Mouse (Mus musculus) spleen, postnatal 0 days (tissue): ENCODE data around the gene Blnk. TPM values are rescaled to one million over a fixed set of nuclear protein-coding genes. Genes with fewer than 3 reads are reported as not detected.

Source experiments
- polyA plus RNA-seq: library from polyadenylated mRNA; unstranded; fragments of >200 nt; fragmentation: Nextera tagmentation; extraction: Ambion mirVana; gene quantifications from 2 replicates; pipeline ENCODE4 v1.2.1, GENCODE M21; 2015

Gene Blnk
- 5.7 and 7.6 TPM in 2 replicates for polyA plus RNA-seq

DNA sequence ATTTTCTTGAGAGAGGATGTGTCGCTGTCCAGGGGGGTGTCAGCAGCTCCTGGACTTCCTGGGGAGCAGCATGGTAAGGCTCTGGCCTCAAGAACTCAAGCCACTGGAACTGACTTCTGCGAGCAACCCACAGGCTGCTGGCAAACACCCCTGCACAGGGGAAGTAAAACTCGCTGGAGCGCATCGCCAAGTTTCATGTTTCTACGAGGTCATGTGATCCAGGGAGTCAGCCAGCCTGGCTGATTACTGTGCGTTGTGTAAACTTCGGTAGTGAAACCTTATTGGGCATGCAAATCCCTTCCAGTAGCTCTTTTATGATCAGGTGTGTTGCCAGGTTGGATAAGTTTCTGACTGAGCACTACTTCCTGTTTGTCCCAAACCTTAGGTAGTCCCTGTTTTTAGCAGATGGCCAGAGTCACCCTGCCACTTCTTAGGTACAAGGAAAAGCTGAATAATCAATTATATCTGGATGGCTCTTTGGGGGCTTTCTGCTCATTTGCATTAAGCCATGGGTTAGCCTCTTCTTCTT is at the start of gene Blnk:
Gene Blnk (minus strand): TSS at position 479 of the 529 bp plus-strand sequence.

DNA sequence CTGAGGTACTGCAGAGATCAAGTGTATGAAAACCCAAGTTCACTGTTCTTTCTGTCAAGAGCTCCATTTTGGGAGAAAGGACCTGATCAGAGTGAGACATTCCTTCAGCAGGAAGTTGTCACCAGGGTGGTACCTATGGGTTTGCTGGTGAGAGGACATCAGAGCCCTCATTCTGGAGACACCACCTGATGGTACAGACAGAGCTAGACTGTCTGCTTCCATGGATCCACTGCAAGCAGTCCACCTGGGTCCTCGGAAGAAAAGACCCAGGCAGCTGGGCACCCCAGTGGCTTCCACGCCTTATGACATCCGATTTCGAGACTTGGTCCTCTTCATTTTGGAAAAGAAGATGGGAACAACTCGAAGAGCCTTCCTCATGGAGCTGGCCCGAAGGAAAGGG is 34.9 kb upstream of the Blnk start, which contains the start of gene Dntt:
Gene Dntt (plus strand): TSS at position 57 of the 400 bp plus-strand sequence.

DNA sequence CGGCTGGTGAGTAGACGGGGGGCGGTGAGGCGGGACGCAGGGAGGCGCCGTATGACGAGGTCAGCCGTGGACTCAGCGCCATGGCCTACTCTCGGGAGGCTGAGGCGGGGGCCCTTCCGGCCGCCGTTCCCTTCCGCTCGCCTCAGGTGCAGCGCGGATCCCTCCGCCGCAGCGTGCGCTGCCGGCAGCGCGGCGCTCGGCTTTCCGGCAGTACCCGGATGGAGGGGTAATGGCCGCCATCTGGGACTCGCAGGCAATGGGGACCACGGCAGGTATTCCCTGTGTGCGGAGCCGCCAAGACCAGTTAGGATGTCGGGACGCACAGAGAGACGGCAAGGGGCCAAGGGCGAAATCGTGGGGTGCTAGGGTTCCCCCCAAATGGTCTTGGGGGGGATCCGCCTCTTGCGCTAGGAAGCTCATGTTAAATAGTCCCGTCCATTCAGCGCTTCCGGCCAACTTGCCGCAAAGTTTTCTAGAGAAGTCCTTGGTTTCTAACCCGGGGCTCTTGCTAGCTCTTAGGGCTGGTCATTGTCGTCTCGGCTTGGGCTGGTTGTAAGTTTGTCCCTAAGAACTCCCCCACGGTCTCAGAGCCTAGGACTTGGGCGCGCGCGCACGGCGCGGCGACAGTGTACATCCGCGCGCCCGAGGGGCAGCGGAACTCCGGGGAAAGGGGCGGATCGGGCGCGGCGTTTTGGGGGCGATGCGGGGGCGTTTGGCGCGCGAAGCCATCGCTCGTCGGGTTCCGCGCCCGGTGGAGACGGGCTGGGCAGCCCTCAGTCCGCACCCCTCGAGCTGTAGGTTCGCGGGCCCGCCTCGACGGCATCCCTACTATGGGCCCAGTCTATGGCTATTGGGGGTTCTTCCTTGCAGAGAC is 99.6 kb downstream of the Blnk start, which contains the start of gene Zfp518a:
Gene Zfp518a (plus strand): TSS at position 187 of the 874 bp plus-strand sequence.

Other genes with a start within 250 kb of the Blnk start
- gene Cc2d2b, start 245.8 kb downstream of the Blnk start, polyA plus RNA-seq, result 0.97 and 1.1 TPM in 2 replicates
- gene Ccnj, start 163.3 kb downstream of the Blnk start, polyA plus RNA-seq, result 4.3 and 4.9 TPM in 2 replicates
- gene Zfp518a, start 99.8 kb downstream of the Blnk start, polyA plus RNA-seq, result 4.0 and 6.1 TPM in 2 replicates
- 0.22 and 0.57 TPM in 2 replicates for gene Dntt, start 34.7 kb upstream of the Blnk start, polyA plus RNA-seq
- not detected in 2 replicates for gene Opalin, start 82.6 kb upstream of the Blnk start, polyA plus RNA-seq
- gene Tll2, start 212.3 kb upstream of the Blnk start, polyA plus RNA-seq, result not detected in 2 replicates